Mouse (Mus musculus): ENCODE results near the gene Uhrf1bp1.

GRCm38 (mm10) chr17:27810569-27811331, 45.5 kb upstream of the Uhrf1bp1 start:
- no peak for TF ChIP-seq CTCF (IDR thresholded peaks at IDR 0.05; ENCODE audit: low read depth, low read length)
- no peak for TF ChIP-seq POLR2AphosphoS5 (IDR thresholded peaks at IDR 0.05; ENCODE audit: insufficient replicate concordance, low read depth, low read length)
- no peak for TF ChIP-seq GATA1 (IDR thresholded peaks at IDR 0.05; ENCODE audit: borderline replicate concordance, low read length)
- TF ChIP-seq TAL1 (conservative IDR thresholded peaks at IDR 0.05; ENCODE audit: low read depth, low read length): no peak

Measured in G1E (cell line).